Mouse (Mus musculus): ENCODE measurements around the gene Psenen.

DNA sequence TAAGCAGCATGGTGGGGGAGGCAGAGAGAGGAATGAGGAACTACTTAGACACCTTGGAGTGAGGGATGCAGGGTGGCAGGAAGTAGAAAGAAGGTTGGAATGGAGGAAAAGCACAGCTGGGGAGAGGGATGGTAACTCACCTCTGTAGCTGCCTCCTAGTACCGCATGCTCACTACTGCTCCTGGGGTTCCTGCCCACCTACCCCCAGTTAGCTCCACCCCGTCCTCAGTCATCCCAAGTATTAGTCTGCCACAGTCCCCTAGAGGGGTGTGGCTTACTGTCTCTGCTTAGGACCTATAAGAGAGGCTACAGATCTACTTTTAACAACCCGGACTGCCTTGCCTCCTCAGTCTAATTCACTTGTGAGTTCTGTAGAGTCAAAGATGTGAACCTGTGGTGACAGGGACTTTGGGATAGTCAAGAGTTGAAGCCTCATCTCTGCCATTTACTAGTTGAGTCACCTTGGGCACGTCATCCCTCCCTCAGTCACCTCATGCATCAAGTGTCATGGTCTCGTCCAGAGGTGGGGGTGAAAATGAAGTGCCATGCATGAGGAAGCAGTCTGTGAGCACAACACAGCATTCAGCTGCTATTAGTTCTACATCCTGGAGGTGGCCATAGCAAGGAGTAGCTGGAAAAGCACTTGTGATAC lies 29.5 kb upstream of the Psenen start:
- TF ChIP-seq POLR2A (IDR thresholded peaks at IDR 0.05; ENCODE audit: low read depth, low read length) (no peak), CTCF (IDR thresholded peaks at IDR 0.05; ENCODE audit: extremely low read depth, insufficient read length, insufficient replicate concordance, low read depth, low read length) (no peak)
